Mouse (Mus musculus) E14TG2a.4 (cell line): ENCODE data around the gene Susd3.

ENCODE experiments used
- CTCF ChIP-seq: conservative IDR thresholded peaks from 2 replicates; pipeline ENCODE4 v1.5.1; 2014; ENCODE audit warnings: low read length
- POU5F1 ChIP-seq: IDR thresholded peaks from 2 replicates; pipeline ENCODE4 v1.6.1; 2014; ENCODE audit warnings: low read length, borderline replicate concordance

DNA sequence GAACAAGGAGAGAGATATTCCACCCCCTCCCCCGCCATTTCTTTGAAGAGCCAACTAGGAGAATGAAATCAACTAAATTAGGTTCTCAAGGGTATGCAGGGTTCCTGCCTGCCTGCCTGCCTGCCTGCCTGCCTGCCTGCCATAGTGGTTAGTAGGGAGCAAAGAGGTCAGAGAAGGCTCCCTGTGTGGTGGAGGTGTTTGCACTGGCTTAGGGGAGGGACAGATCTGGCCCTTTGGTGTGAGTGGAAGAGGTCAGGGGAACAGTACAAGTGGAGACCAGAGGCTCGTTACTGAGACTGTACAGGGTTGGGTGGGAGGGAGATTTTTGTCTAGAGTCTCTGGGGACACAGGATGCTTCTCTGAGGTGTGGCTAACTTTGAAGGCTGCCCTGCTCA lies 59.5 kb downstream of the Susd3 start:
- no peak for TF ChIP-seq CTCF
- TF ChIP-seq POU5F1, result no peak
